Mouse (Mus musculus): ENCODE measurements around the gene Clmn.

The Clmn gene

DNA sequence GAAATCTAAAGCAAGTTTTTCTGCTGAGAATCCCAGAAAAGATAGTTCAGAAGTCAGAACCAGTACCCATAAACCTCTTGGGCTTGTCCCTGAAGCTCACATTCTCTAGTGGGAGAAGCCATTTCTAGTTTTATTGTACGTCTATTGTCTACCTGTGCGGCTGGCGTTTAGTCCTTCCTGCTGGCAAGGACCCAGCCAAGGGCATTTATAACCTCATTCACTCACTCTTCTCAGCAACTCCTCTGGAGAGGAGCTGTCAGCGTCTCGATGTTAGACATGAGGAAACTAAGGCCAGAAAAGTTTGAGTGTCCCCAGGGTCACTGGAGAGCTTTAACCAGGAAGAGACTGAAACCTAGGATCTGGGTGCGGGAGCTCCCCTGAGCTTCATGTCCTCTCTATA is 7.1 kb upstream of the Clmn start:
- Histone ChIP-seq H3K9me3 (ENCODE audit: low read length) (no peaks in the 10 kb centered on the region), H3K4me1 (replicated peaks; ENCODE audit: low read depth, low read length) (peaks cover 17% of the 10 kb centered on the region), H3K36me3 (ENCODE audit: insufficient read depth, low read length) (no peaks in the 10 kb centered on the region), H3K4me3 (replicated peaks; ENCODE audit: low read length) (no peak overlapping the region), H3K27me3 (ENCODE audit: insufficient read depth, low read length) (peaks cover 23% of the 10 kb centered on the region)
- TF ChIP-seq CTCF (conservative IDR thresholded peaks at IDR 0.05; ENCODE audit: low read length), result no peak

DNA sequence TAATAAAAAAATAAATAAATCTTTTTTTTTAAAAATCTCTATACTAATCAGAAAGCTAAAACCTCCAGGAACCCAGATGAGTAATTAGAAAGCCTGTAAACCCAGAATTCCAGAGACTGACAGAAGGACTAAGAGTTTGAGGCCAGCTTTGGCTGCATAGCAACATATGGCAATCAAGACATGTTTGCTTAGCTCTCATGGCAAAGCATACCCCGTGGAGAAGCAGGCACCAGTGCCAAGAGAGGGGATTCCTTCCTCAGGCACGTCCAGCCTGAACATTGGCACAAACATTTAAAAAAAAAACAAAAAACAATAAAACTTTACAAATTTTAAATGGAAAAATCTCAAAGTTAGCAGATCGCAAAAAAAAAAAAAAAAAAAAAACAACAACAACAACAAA is 4.9 kb upstream of the Clmn start:
- Histone ChIP-seq H3K9me3 (ENCODE audit: low read length) (no peaks in the 10 kb centered on the region), H3K27me3 (ENCODE audit: insufficient read depth, low read length) (peaks cover 26% of the 10 kb centered on the region), H3K36me3 (ENCODE audit: insufficient read depth, low read length) (no peaks in the 10 kb centered on the region), H3K4me3 (replicated peaks; ENCODE audit: low read length) (no peak overlapping the region), H3K4me1 (replicated peaks; ENCODE audit: low read depth, low read length) (peaks cover 11% of the 10 kb centered on the region)
- TF ChIP-seq CTCF (conservative IDR thresholded peaks at IDR 0.05; ENCODE audit: low read length) (no peak), POU5F1 (IDR thresholded peaks at IDR 0.05; ENCODE audit: borderline replicate concordance, low read length) (no peak), NANOG (IDR thresholded peaks at IDR 0.05; ENCODE audit: borderline replicate concordance, low read length) (no peak)

DNA sequence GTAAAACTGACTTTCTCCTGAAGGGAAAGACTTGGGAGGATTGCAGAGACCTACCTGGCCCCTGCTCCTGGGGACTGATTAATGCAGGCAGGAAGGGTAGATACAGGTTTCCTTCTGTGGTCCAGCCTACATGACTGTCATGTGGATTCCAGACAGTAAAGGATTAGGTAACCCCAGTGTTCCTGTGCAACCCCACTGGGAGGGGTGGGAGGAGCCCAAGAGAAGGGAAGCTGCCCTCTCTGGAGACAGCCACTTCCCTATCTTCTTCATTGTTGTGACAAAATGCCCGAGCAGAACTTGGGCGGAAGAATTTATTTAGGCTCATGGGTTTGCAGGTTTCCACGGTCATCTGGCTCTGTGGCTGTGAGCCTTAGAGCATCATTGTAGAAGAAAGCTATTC is 3.6 kb upstream of the Clmn start:
- Histone ChIP-seq H3K4me3 (replicated peaks; ENCODE audit: low read length) (no peak overlapping the region), H3K4me1 (replicated peaks; ENCODE audit: low read depth, low read length) (peaks cover 17% of the 10 kb centered on the region), H3K27me3 (ENCODE audit: insufficient read depth, low read length) (peaks cover 35% of the 10 kb centered on the region), H3K36me3 (ENCODE audit: insufficient read depth, low read length) (no peaks in the 10 kb centered on the region), H3K9me3 (ENCODE audit: low read length) (no peaks in the 10 kb centered on the region)
- TF ChIP-seq POU5F1 (IDR thresholded peaks at IDR 0.05; ENCODE audit: borderline replicate concordance, low read length) (no peak), CTCF (conservative IDR thresholded peaks at IDR 0.05; ENCODE audit: low read length) (no peak), NANOG (IDR thresholded peaks at IDR 0.05; ENCODE audit: borderline replicate concordance, low read length) (no peak)

DNA sequence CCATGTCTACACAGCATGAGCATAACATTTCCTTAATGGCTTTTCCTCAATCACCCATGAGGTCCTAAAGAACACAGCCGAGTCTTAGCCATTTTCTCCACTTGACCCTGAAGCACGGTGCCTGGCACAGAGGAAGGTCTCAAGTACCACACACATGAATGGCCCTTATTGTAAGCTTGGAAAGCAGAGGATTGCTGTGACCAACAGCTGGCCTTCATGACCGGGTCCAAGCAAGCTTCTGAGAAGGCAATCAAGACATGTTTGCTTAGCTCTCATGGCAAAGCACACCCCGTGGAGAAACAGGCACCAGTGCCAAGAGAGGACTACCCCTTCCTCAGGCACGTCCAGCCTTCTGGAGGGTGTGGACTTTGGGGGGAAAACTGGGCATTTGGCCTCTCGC is 3.0 kb upstream of the Clmn start:
- H3K4me3 ChIP-seq (replicated peaks; ENCODE audit: low read length), result no peak overlapping the region
- TF ChIP-seq CTCF (conservative IDR thresholded peaks at IDR 0.05; ENCODE audit: low read length) (no peak), POU5F1 (IDR thresholded peaks at IDR 0.05; ENCODE audit: borderline replicate concordance, low read length) (no peak), NANOG (IDR thresholded peaks at IDR 0.05; ENCODE audit: borderline replicate concordance, low read length) (no peak)

DNA sequence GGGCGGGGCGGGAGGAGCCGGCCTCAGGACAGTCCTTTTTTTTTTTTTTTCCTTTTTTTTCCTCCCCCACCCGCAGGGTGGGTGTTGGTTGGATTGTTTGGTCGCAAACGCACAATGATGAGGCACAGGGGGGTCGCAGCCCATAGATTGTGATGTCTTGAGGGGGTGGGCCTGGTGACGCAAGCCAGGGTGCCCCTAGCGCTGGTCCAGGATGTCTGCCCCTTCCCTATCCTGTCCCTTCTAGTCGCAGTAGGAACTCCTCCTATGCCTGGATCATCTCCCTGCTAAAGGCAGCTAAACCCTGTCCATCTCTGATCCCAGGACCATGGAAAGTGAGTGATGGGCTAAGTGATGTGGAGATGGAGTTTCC is 275 bp upstream of the Clmn start:
- Histone ChIP-seq H3K36me3 (ENCODE audit: insufficient read depth, low read length) (no peaks in the 10 kb centered on the region), H3K4me1 (replicated peaks; ENCODE audit: low read depth, low read length) (peaks cover 19% of the 10 kb centered on the region), H3K9me3 (ENCODE audit: low read length) (no peaks in the 10 kb centered on the region), H3K4me3 (replicated peaks; ENCODE audit: low read length) (peak overlapping the region; percentile 89), H3K27me3 (ENCODE audit: insufficient read depth, low read length) (peaks cover 37% of the 10 kb centered on the region)
- TF ChIP-seq POU5F1 (IDR thresholded peaks at IDR 0.05; ENCODE audit: borderline replicate concordance, low read length) (no peak), NANOG (IDR thresholded peaks at IDR 0.05; ENCODE audit: borderline replicate concordance, low read length) (no peak), CTCF (conservative IDR thresholded peaks at IDR 0.05; ENCODE audit: low read length) (no peak)

More for the DNA sequence above, 3.0 kb upstream of the Clmn start:
- Histone ChIP-seq H3K9me3 (ENCODE audit: low read length) (no peaks in the 10 kb centered on the region), H3K36me3 (ENCODE audit: insufficient read depth, low read length) (no peaks in the 10 kb centered on the region), H3K27me3 (ENCODE audit: insufficient read depth, low read length) (peaks cover 35% of the 10 kb centered on the region), H3K4me1 (replicated peaks; ENCODE audit: low read depth, low read length) (peaks cover 19% of the 10 kb centered on the region)

DNA sequence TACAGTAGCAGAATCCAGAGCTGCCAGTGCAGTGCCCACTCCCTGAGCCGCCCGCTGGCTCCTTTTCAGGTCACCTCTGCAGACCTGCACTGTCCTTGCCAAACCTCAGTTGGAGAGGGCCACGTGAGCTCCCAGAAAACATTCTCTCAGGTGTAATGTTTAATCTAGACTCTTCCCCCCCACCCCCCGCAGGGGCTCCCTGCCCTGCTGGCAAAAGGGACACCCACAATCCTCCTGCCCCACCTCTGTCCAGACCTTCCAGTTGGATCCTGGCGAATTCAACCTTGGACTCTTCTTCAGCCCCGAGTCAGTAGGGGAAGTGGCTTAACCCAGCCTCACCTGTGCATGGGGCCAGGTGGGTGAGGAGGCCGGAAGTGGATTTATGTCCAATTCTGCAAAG is 1.2 kb downstream of the Clmn start:
- no peak for TF ChIP-seq POU5F1 (IDR thresholded peaks at IDR 0.05; ENCODE audit: borderline replicate concordance, low read length)
- no peak for TF ChIP-seq NANOG (IDR thresholded peaks at IDR 0.05; ENCODE audit: borderline replicate concordance, low read length)
- TF ChIP-seq CTCF (conservative IDR thresholded peaks at IDR 0.05; ENCODE audit: low read length), result no peak
- H3K4me1 ChIP-seq (replicated peaks; ENCODE audit: low read depth, low read length), result peaks cover 19% of the 10 kb centered on the region
- H3K4me3 ChIP-seq (replicated peaks; ENCODE audit: low read length), result peak overlapping the region; percentile 17; the same call in 1 of the 2 replicates
- no peaks in the 10 kb centered on the region for H3K9me3 ChIP-seq (ENCODE audit: low read length)
- H3K27me3 ChIP-seq (ENCODE audit: insufficient read depth, low read length), result peaks cover 37% of the 10 kb centered on the region
- no peaks in the 10 kb centered on the region for H3K36me3 ChIP-seq (ENCODE audit: insufficient read depth, low read length)

DNA sequence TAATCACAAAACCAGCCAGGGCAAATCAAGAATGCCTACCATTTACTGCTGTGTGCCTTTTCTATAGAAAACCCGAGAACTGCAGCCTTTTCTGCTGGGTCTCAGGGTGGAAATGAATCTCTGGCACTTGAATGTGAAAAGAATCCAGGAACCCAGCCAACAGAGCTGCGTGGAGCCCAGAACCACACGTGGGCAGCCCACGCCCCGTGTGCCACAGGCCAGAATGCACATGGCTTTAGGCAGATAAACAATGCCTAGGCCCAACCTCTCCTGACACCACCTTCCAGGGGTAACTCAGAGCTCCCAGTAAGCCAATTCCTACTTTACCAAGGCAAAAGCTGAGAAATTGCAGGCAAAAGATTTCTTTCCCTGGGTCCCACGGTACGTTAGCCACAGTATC is 5.7 kb downstream of the Clmn start:
- Histone ChIP-seq H3K27me3 (ENCODE audit: insufficient read depth, low read length) (peaks cover 13% of the 10 kb centered on the region), H3K4me3 (replicated peaks; ENCODE audit: low read length) (no peak overlapping the region), H3K4me1 (replicated peaks; ENCODE audit: low read depth, low read length) (peaks cover 18% of the 10 kb centered on the region), H3K9me3 (ENCODE audit: low read length) (no peaks in the 10 kb centered on the region), H3K36me3 (ENCODE audit: insufficient read depth, low read length) (no peaks in the 10 kb centered on the region)
- no peak for TF ChIP-seq CTCF (conservative IDR thresholded peaks at IDR 0.05; ENCODE audit: low read length)
- no peak for TF ChIP-seq NANOG (IDR thresholded peaks at IDR 0.05; ENCODE audit: borderline replicate concordance, low read length)
- TF ChIP-seq POU5F1 (IDR thresholded peaks at IDR 0.05; ENCODE audit: borderline replicate concordance, low read length), result no peak

DNA sequence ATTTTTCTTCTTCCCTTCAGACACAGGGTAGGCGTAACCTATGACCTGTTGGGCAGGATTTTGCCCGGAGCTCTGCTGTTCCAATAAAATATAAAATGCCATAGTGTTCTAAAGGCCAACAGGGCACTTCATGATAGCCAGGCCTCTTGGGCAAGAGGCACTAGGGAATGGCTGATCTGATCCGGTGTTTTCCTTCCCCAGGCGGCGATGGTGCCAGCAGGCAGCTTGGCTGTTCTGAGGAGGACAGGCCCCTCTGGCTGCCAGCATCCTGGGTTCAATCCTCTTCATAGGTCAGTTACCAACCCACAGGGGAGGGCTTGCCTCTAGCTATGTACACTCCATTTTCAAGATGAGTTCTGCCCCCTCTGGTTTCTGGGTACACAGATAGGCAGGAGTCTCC is 6.1 kb downstream of the Clmn start:
- Histone ChIP-seq H3K36me3 (ENCODE audit: insufficient read depth, low read length) (no peaks in the 10 kb centered on the region), H3K4me3 (replicated peaks; ENCODE audit: low read length) (no peak overlapping the region), H3K9me3 (ENCODE audit: low read length) (no peaks in the 10 kb centered on the region), H3K27me3 (ENCODE audit: insufficient read depth, low read length) (peaks cover 10% of the 10 kb centered on the region), H3K4me1 (replicated peaks; ENCODE audit: low read depth, low read length) (peaks cover 15% of the 10 kb centered on the region)
- TF ChIP-seq POU5F1 (IDR thresholded peaks at IDR 0.05; ENCODE audit: borderline replicate concordance, low read length) (no peak), NANOG (IDR thresholded peaks at IDR 0.05; ENCODE audit: borderline replicate concordance, low read length) (no peak), CTCF (conservative IDR thresholded peaks at IDR 0.05; ENCODE audit: low read length) (no peak)

DNA sequence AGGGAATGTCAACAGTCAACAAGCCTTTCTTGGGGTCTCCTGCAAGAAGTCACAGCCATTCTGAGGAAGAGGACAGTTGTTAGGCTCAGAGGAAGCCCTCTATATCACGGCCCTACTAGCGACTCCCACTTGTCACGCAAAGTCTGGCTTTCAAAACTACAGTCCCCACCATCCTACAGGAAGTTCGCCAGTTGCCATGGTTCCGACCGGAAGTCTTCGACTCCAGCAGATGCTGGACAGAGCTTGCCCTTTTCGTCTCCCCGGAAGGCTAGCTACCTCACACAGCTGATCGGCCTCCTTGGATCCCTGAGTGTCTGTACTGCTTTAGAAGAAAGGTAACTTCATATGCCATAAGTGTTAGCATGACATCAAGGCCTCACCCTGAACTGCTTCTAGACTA is 7.3 kb downstream of the Clmn start:
- 0 out of 2 replicates have a peak, but pooled peaks cover 5% of the 10 kb centered on the region for H3K27me3 ChIP-seq (ENCODE audit: insufficient read depth, low read length)
- peaks cover 14% of the 10 kb centered on the region for H3K4me1 ChIP-seq (replicated peaks; ENCODE audit: low read depth, low read length)
- TF ChIP-seq POU5F1 (IDR thresholded peaks at IDR 0.05; ENCODE audit: borderline replicate concordance, low read length) (no peak), CTCF (conservative IDR thresholded peaks at IDR 0.05; ENCODE audit: low read length) (no peak), NANOG (IDR thresholded peaks at IDR 0.05; ENCODE audit: borderline replicate concordance, low read length) (no peak)
- no peaks in the 10 kb centered on the region for H3K36me3 ChIP-seq (ENCODE audit: insufficient read depth, low read length)
- no peaks in the 10 kb centered on the region for H3K9me3 ChIP-seq (ENCODE audit: low read length)
- no peak overlapping the region for H3K4me3 ChIP-seq (replicated peaks; ENCODE audit: low read length)

Data from E14TG2a.4 (cell line).